In genomic region chr5:121217313-121217634, GRCm38 (mm10) we compare ENCODE assay signal across 23 mouse cellular contexts. TPM values are rescaled to one million over a fixed set of nuclear protein-coding genes. Genes with fewer than 3 reads are reported as not detected.
DNase-seq lines count a peak whose midpoint lies in the region; ATAC-seq and TF ChIP-seq lines count a peak whose summit lies in the region.
"Had no signal": no experiment of that assay in that cellular context is flagged by ENCODE, and none has a peak within 500 bp of the region (broad histone marks: within the 10 kb centered on the region; RNA-seq: fewer than 3 reads in every experiment).

No protein-coding gene starts in this region.

- H3K27me3 ChIP-seq in liver, embryonic 12.5 days (replicated peaks): no peaks in the 10 kb centered on the region
- no peaks in the 10 kb centered on the region for H3K27me3 ChIP-seq in liver, embryonic 14.5 days (ENCODE audit: control insufficient read depth, insufficient read depth, low read length)
- no peaks in the 10 kb centered on the region for H3K27me3 ChIP-seq in liver, embryonic 11.5 days (replicated peaks; ENCODE audit: control insufficient read depth, insufficient read depth, low read length)
- no peaks in the 10 kb centered on the region for H3K27me3 ChIP-seq in liver, embryonic 16.5 days (ENCODE audit: control insufficient read depth, insufficient read depth, low read depth, low read length)
- H3K27me3 ChIP-seq: CH12.LX; embryonic facial prominence, embryonic 12.5 days; forebrain, embryonic 13.5 days; forebrain, embryonic 15.5 days had no signal

- DNase-seq in liver: no peak
- DNase-seq in liver, embryonic 14.5 days (ENCODE audit: low read depth in 3 of 3, low spot score in 3 of 3): no peak
- DNase-seq in liver, embryonic 11.5 days (ENCODE audit: low spot score): no peak
- DNase-seq in spleen, postnatal 36 days (ENCODE audit: low spot score in 2 of 2): no peak
- DNase-seq: adrenal gland, adult 2 months; adrenal gland, postnatal 10 days; adrenal gland, postnatal 25 days; B cell, adult 2 months; cerebellum, adult 11 months; cerebellum, adult 18-20 months; cerebellum, adult 8-10 months; cerebellum, adult 9-11 months; cerebellum, postnatal 25 days; forebrain, postnatal 0 days had no signal

- TF ChIP-seq CTCF in liver, embryonic 14.5 days (IDR thresholded peaks at IDR 0.05; ENCODE audit: low read depth): no peak

- no peak overlapping the region for H3K4me3 ChIP-seq in liver, embryonic 12.5 days
- H3K4me3 ChIP-seq in liver, embryonic 14.5 days (ENCODE audit: insufficient read depth in 1 of 2, low read depth in 2 of 2, low read length in 2 of 2): no peak overlapping the region
- no peak overlapping the region for H3K4me3 ChIP-seq in liver, embryonic 11.5 days (ENCODE audit: low read depth, low read length)
- H3K4me3 ChIP-seq in liver, embryonic 16.5 days (ENCODE audit: low read depth, low read length): no peak overlapping the region
- H3K4me3 ChIP-seq: embryonic facial prominence, embryonic 10.5 days; embryonic facial prominence, embryonic 12.5 days; forebrain, embryonic 13.5 days; forebrain, embryonic 15.5 days had no signal

- TF ChIP-seq EP300 in liver, embryonic 14.5 days (IDR thresholded peaks at IDR 0.05; ENCODE audit: low read depth): no peak

- no peak overlapping the region for H3K4me2 ChIP-seq in liver, embryonic 12.5 days
- H3K4me2 ChIP-seq in liver, embryonic 14.5 days (ENCODE audit: low read depth): no peak overlapping the region
- no peak overlapping the region for H3K4me2 ChIP-seq in liver, embryonic 11.5 days
- H3K4me2 ChIP-seq in liver, embryonic 16.5 days (ENCODE audit: low read depth, low read length): no peak overlapping the region
- H3K4me2 ChIP-seq: embryonic facial prominence, embryonic 12.5 days; forebrain, embryonic 13.5 days; forebrain, embryonic 15.5 days had no signal

- peak overlapping the region; percentile 99 for H3K27ac ChIP-seq in liver, embryonic 12.5 days
- peak overlapping the region; percentile 100 for H3K27ac ChIP-seq in liver, embryonic 14.5 days
- H3K27ac ChIP-seq in liver, embryonic 11.5 days (ENCODE audit: low read depth, low read length): no peak overlapping the region
- H3K27ac ChIP-seq in liver, embryonic 16.5 days (ENCODE audit: low read length): peak overlapping the region; percentile 99
- H3K27ac ChIP-seq: embryonic facial prominence, embryonic 10.5 days; embryonic facial prominence, embryonic 12.5 days; forebrain, embryonic 13.5 days; forebrain, embryonic 15.5 days had no signal

- no peak overlapping the region; the same call in 1 of the 2 replicates for H3K9ac ChIP-seq in liver, embryonic 12.5 days
- H3K9ac ChIP-seq in liver, embryonic 14.5 days (replicated peaks): peak overlapping the region; percentile 43
- H3K9ac ChIP-seq in liver, embryonic 11.5 days (ENCODE audit: low read depth, low read length): no peak overlapping the region
- no peak overlapping the region for H3K9ac ChIP-seq in liver, embryonic 16.5 days (ENCODE audit: low read depth, low read length)
- H3K9ac ChIP-seq: embryonic facial prominence, embryonic 12.5 days; forebrain, embryonic 13.5 days; forebrain, embryonic 15.5 days; forebrain, postnatal 0 days had no signal

- peaks cover 10% of the 10 kb centered on the region for H3K36me3 ChIP-seq in liver, embryonic 12.5 days
- H3K36me3 ChIP-seq in liver, embryonic 14.5 days (replicated peaks; ENCODE audit: control insufficient read depth, insufficient read depth, low read depth): peaks cover 6% of the 10 kb centered on the region
- peaks cover 5% of the 10 kb centered on the region; the same call in 1 of the 2 replicates for H3K36me3 ChIP-seq in liver, embryonic 11.5 days (ENCODE audit: control insufficient read depth, insufficient read depth, low read length)
- peaks cover 5% of the 10 kb centered on the region for H3K36me3 ChIP-seq in liver, embryonic 16.5 days (ENCODE audit: control insufficient read depth, insufficient read depth)

- H3K4me1 ChIP-seq in liver, embryonic 12.5 days: peaks cover 61% of the 10 kb centered on the region
- peaks cover 37 to 41% of the 10 kb centered on the region in 2 experiments for H3K4me1 ChIP-seq in liver, embryonic 14.5 days (replicated peaks; ENCODE audit: control insufficient read depth in 2 of 2, insufficient read depth in 2 of 2, low read length in 1 of 2)
- peaks cover 14% of the 10 kb centered on the region for H3K4me1 ChIP-seq in liver, embryonic 11.5 days (replicated peaks; ENCODE audit: control insufficient read depth, insufficient read depth, low read length)
- H3K4me1 ChIP-seq in liver, embryonic 16.5 days (ENCODE audit: control insufficient read depth, low read depth, low read length): peaks cover 40% of the 10 kb centered on the region

- no peaks in the 10 kb centered on the region for H3K9me3 ChIP-seq in liver, embryonic 12.5 days (replicated peaks)
- H3K9me3 ChIP-seq in liver, embryonic 14.5 days (ENCODE audit: control insufficient read depth, low read length): no peaks in the 10 kb centered on the region
- H3K9me3 ChIP-seq in liver, embryonic 11.5 days (ENCODE audit: control insufficient read depth, low read length): no peaks in the 10 kb centered on the region
- no peaks in the 10 kb centered on the region for H3K9me3 ChIP-seq in liver, embryonic 16.5 days (replicated peaks; ENCODE audit: control insufficient read depth, low read length)
- H3K9me3 ChIP-seq: embryonic facial prominence, embryonic 10.5 days; embryonic facial prominence, embryonic 12.5 days; forebrain, embryonic 13.5 days; forebrain, embryonic 15.5 days; G1E had no signal

- 75% methylated on average over 2 of the region's 2 CpGs for WGBS in liver, embryonic 12.5 days (ENCODE audit: insufficient replicate concordance)
- 78% methylated on average over 2 of the region's 2 CpGs for WGBS in liver, embryonic 14.5 days (ENCODE audit: insufficient replicate concordance)
- 72% methylated on average over 2 of the region's 2 CpGs for WGBS in liver, embryonic 11.5 days
- WGBS in liver, embryonic 16.5 days (ENCODE audit: insufficient replicate concordance): 69% methylated on average over 2 of the region's 2 CpGs

- no peak for ATAC-seq in liver, embryonic 12.5 days
- no peak for ATAC-seq in liver, embryonic 14.5 days (ENCODE audit: insufficient read depth)
- no peak for ATAC-seq in liver, embryonic 11.5 days (replicated peaks; ENCODE audit: low FRiP score)
- no peak for ATAC-seq in liver, embryonic 16.5 days (ENCODE audit: low read depth)
- ATAC-seq: CD4-positive, CD25-positive, alpha-beta regulatory T cell, adult 4 months; forebrain, embryonic 13.5 days; forebrain, embryonic 15.5 days; forebrain, postnatal 0 days had no signal

RNA-seq across cellular contexts. Expression of gene Hectd4, which starts 2.7 kb away (rescaled TPM):
- 13.3 and 14.4 TPM in 2 replicates for polyA plus RNA-seq in liver, embryonic 12.5 days (2016; fragmentation: Nextera tagmentation; extraction: Ambion mirVana)
- polyA plus RNA-seq in liver, embryonic 14.5 days (2012; rRNA removed): 15.8 and 16.1 TPM in 2 replicates
- polyA plus RNA-seq in liver, embryonic 14.5 days (2014; fragmentation: Nextera tagmentation; extraction: Ambion mirVana): 11.1 and 11.2 TPM in 2 replicates
- 11.8 and 16.3 TPM in 2 replicates for polyA plus RNA-seq in liver, embryonic 11.5 days (2014; fragmentation: Nextera tagmentation; extraction: Ambion mirVana)
- polyA plus RNA-seq in liver, embryonic 16.5 days (2015; fragmentation: Nextera tagmentation; extraction: Ambion mirVana): 8.5 and 8.7 TPM in 2 replicates

RNA-seq across cellular contexts. Expression of gene Rpl6, which starts 13.0 kb away (rescaled TPM):
- 590 and 602 TPM in 2 replicates for polyA plus RNA-seq in liver, embryonic 12.5 days (2016; fragmentation: Nextera tagmentation; extraction: Ambion mirVana)
- polyA plus RNA-seq in liver, embryonic 14.5 days (2012; rRNA removed): 403 and 658 TPM in 2 replicates
- 477 and 488 TPM in 2 replicates for polyA plus RNA-seq in liver, embryonic 14.5 days (2014; fragmentation: Nextera tagmentation; extraction: Ambion mirVana)
- polyA plus RNA-seq in liver, embryonic 11.5 days (2014; fragmentation: Nextera tagmentation; extraction: Ambion mirVana): 959 and 1,036 TPM in 2 replicates
- 278 and 327 TPM in 2 replicates for polyA plus RNA-seq in liver, embryonic 16.5 days (2015; fragmentation: Nextera tagmentation; extraction: Ambion mirVana)

RNA-seq across cellular contexts. Expression of gene Ptpn11, which starts 26.1 kb away (rescaled TPM):
- 15.2 and 15.8 TPM in 2 replicates for polyA plus RNA-seq in liver, embryonic 12.5 days (2016; fragmentation: Nextera tagmentation; extraction: Ambion mirVana)
- polyA plus RNA-seq in liver, embryonic 14.5 days (2012; rRNA removed): 10.4 and 13.7 TPM in 2 replicates
- 10.0 and 11.5 TPM in 2 replicates for polyA plus RNA-seq in liver, embryonic 14.5 days (2014; fragmentation: Nextera tagmentation; extraction: Ambion mirVana)
- 21.5 TPM in 2 replicates for polyA plus RNA-seq in liver, embryonic 11.5 days (2014; fragmentation: Nextera tagmentation; extraction: Ambion mirVana)
- polyA plus RNA-seq in liver, embryonic 16.5 days (2015; fragmentation: Nextera tagmentation; extraction: Ambion mirVana): 6.6 and 7.0 TPM in 2 replicates
